Mouse (Mus musculus): ENCODE data around the gene F2. TPM values are rescaled to one million over a fixed set of nuclear protein-coding genes. Genes with fewer than 3 reads are reported as not detected.

The F2 gene
- polyA plus RNA-seq, 1 experiment from 2014 or later, result 1,356 TPM

DNA sequence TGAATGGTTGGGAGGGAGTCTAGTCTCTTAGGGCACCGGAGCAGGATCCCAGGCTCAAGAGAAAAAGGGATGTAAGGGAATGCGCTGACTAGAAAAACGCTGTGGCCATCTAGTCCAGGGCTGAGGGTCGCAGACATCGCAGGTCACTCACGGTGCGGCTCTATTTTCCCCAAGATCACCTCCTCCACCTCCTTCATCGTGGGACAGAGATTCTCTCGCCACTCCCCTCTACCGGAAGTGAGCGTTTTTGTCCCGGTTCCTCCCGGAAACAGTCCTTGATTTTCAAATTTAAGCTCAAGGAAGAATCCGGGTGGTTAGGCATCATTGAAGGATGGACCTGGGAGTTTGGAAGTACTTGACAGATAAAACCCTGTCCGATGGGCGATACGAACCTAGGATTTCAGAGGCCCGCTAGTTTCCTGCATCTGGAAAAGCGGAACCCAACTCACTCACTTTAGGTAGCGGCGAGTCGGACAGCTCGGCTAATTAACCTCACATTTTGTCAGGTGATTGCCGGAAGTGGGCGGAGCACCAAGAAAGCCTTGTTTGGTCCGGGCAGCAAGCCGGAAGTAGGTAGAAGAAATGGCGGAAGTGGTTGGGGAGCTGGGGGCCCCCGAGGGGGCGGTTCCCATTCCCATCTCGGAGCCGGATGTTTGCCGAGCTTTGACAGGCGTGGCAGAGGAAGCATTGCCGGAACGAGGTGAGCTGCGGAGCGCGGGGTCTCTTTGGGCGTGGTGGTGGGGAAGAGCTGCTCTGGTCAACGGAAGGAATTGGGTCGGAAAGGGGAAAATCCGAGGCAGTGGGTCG is 13.5 kb upstream of the F2 start, which contains the start of the genes Zfp408 and Arhgap1:
Gene Zfp408, minus strand, starts transcription at position 239 of the 807 bp plus-strand sequence.
Gene Arhgap1, plus strand, starts transcription at position 308 of the 807 bp plus-strand sequence.
- Histone ChIP-seq H3K4me3 (ENCODE audit: low read depth, low read length) (peak within 1 kb of the TSS; percentile 78), H3K36me3 (replicated peaks; ENCODE audit: insufficient read depth, low read length) (peaks cover 47% of the 10 kb centered on the region), H3K4me2 (ENCODE audit: low read depth, low read length) (peak within 1 kb of the TSS; percentile 99), H3K27ac (ENCODE audit: low read depth) (peak within 1 kb of the TSS; percentile 97), H3K4me1 (ENCODE audit: insufficient read depth) (peaks cover 30% of the 10 kb centered on the region), H3K27me3 (ENCODE audit: insufficient read depth, low read length) (no peaks in the 10 kb centered on the region), H3K9me3 (ENCODE audit: low read length) (no peaks in the 10 kb centered on the region), H3K9ac (replicated peaks) (peak within 1 kb of the TSS; percentile 91)
- TF ChIP-seq EP300 (IDR thresholded peaks at IDR 0.05; ENCODE audit: low read depth) (peak; percentile 84), CTCF (IDR thresholded peaks at IDR 0.05; ENCODE audit: low read depth) (no peak)
- WGBS (ENCODE audit: insufficient replicate concordance), result under 1% methylated on average over 44 of the region's 44 CpGs
- ATAC-seq (peak; percentile 95), DNase-seq (peak; percentile 98)

DNA sequence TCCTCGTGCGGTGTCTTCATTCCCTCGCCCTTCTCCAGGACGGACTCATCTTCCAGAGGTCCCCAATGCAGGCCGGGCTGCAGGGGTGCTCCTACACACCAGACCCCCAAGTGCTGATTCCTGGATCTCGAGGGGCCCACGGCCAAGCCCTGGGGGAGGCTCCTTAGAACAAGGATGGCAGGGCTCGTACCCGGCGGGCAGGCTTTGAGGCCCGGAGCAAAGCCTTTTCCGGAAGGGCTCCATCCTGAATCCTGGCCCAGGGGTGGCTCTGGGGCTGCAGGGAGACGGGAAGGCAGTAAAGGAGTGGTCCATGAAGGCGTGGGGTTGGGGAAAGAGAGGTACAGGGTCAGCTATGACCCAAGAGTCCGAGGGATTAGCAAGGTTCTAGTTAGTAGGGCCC is 12.9 kb upstream of the F2 start:
- TF ChIP-seq CTCF (IDR thresholded peaks at IDR 0.05; ENCODE audit: low read depth) (no peak), EP300 (IDR thresholded peaks at IDR 0.05; ENCODE audit: low read depth) (no peak)
- H3K9ac ChIP-seq (replicated peaks), result peak overlapping the region; percentile 91
- H3K4me3 ChIP-seq (ENCODE audit: low read depth, low read length), result peak overlapping the region; percentile 78
- peak overlapping the region; percentile 99 for H3K4me2 ChIP-seq (ENCODE audit: low read depth, low read length)
- ATAC-seq (no peak), DNase-seq (no peak)
- no peaks in the 10 kb centered on the region for H3K9me3 ChIP-seq (ENCODE audit: low read length)
- peaks cover 47% of the 10 kb centered on the region for H3K36me3 ChIP-seq (replicated peaks; ENCODE audit: insufficient read depth, low read length)
- WGBS (ENCODE audit: insufficient replicate concordance), result under 1% methylated on average over 15 of the region's 15 CpGs
- peaks cover 30% of the 10 kb centered on the region for H3K4me1 ChIP-seq (ENCODE audit: insufficient read depth)
- peak overlapping the region; percentile 97 for H3K27ac ChIP-seq (ENCODE audit: low read depth)
- H3K27me3 ChIP-seq (ENCODE audit: insufficient read depth, low read length), result no peaks in the 10 kb centered on the region

DNA sequence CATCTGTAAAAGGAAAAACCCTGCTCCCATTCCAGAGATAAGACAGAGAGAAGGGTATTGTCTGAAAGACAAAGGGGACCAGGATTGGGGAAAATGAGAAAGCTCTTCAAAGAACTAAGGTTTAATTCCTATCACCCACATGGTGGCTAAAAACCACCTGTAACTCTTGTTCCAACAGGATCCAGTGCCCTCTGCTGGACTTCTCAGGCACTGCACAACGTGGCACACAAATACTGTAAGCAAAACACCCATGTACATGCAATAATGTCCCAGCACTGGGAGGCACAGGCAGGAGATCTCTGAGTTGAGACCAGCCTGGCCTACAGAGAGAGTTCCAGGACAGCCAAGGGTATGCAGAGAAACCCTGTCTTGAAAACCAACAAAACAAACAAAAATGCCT is 10.5 kb upstream of the F2 start:
- no peak overlapping the region for H3K4me3 ChIP-seq (ENCODE audit: low read depth, low read length)
- ATAC-seq (no peak), DNase-seq (peak; percentile 74)
- peaks cover 42% of the 10 kb centered on the region for H3K36me3 ChIP-seq (replicated peaks; ENCODE audit: insufficient read depth, low read length)
- no peak overlapping the region for H3K27ac ChIP-seq (ENCODE audit: low read depth)
- no peak overlapping the region for H3K9ac ChIP-seq (replicated peaks)
- no peaks in the 10 kb centered on the region for H3K9me3 ChIP-seq (ENCODE audit: low read length)
- H3K4me1 ChIP-seq (ENCODE audit: insufficient read depth), result peaks cover 27% of the 10 kb centered on the region
- TF ChIP-seq CTCF (IDR thresholded peaks at IDR 0.05; ENCODE audit: low read depth), result peak; percentile 80
- no peak for TF ChIP-seq EP300 (IDR thresholded peaks at IDR 0.05; ENCODE audit: low read depth)
- H3K4me2 ChIP-seq (ENCODE audit: low read depth, low read length), result no peak overlapping the region
- WGBS (ENCODE audit: insufficient replicate concordance), result 9% methylated on average over 1 of the region's 1 CpGs
- H3K27me3 ChIP-seq (ENCODE audit: insufficient read depth, low read length), result no peaks in the 10 kb centered on the region

DNA sequence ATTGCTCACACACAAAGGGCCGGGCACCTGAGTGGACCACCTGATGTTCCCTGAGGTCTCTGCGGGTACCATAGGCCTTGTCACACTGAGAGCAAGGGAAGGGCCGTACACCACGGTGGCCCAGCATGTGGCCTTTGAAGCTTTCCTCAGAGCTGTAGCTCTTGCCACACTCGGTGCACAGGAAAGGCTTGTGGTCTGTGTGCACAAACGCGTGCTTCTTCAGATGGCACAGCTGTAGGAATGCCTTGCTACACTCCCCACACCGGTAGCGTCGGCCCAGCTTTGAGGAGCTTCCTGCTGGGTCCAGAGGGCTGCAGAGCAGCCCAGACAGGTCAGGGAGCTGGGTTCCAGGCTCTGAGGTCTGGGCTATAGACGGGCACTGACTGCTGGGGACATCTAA is 9.6 kb upstream of the F2 start:
- Histone ChIP-seq H3K36me3 (replicated peaks; ENCODE audit: insufficient read depth, low read length) (peaks cover 42% of the 10 kb centered on the region), H3K4me2 (ENCODE audit: low read depth, low read length) (no peak overlapping the region), H3K4me3 (ENCODE audit: low read depth, low read length) (no peak overlapping the region), H3K9me3 (ENCODE audit: low read length) (no peaks in the 10 kb centered on the region), H3K4me1 (ENCODE audit: insufficient read depth) (peaks cover 20% of the 10 kb centered on the region), H3K27ac (ENCODE audit: low read depth) (no peak overlapping the region; the same call in 1 of the 2 replicates), H3K9ac (replicated peaks) (no peak overlapping the region), H3K27me3 (ENCODE audit: insufficient read depth, low read length) (no peaks in the 10 kb centered on the region)
- no peak for ATAC-seq
- WGBS (ENCODE audit: insufficient replicate concordance), result 73% methylated on average over 11 of the region's 11 CpGs
- no peak for DNase-seq
- TF ChIP-seq EP300 (IDR thresholded peaks at IDR 0.05; ENCODE audit: low read depth), result no peak
- TF ChIP-seq CTCF (IDR thresholded peaks at IDR 0.05; ENCODE audit: low read depth), result no peak

DNA sequence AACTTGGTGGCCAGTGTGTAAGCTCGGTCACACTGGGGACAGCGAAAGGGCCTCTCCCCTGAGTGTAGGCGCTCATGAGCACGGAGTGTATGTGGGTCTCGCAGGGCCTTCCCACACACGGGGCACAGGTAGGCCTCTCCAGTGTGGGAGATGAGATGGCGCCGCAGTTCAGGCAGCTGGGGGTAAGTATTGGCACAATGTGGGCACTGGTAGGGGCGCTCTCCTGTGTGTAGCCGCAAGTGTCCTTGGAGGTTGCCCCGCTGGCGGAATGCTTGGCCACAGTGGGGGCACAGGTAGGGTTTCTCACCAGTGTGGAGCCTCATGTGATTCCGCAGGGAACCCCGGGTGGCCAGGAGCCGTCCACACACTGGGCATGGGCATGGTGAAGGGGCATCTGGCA is 9.1 kb upstream of the F2 start:
- no peaks in the 10 kb centered on the region for H3K27me3 ChIP-seq (ENCODE audit: insufficient read depth, low read length)
- no peaks in the 10 kb centered on the region for H3K9me3 ChIP-seq (ENCODE audit: low read length)
- H3K4me3 ChIP-seq (ENCODE audit: low read depth, low read length), result no peak overlapping the region
- ATAC-seq (no peak), DNase-seq (no peak)
- no peak overlapping the region for H3K9ac ChIP-seq (replicated peaks)
- H3K36me3 ChIP-seq (replicated peaks; ENCODE audit: insufficient read depth, low read length), result peaks cover 42% of the 10 kb centered on the region
- H3K4me1 ChIP-seq (ENCODE audit: insufficient read depth), result peaks cover 20% of the 10 kb centered on the region
- H3K4me2 ChIP-seq (ENCODE audit: low read depth, low read length), result no peak overlapping the region
- no peak overlapping the region for H3K27ac ChIP-seq (ENCODE audit: low read depth)
- WGBS (ENCODE audit: insufficient replicate concordance), result 94% methylated on average over 13 of the region's 15 CpGs
- TF ChIP-seq CTCF (IDR thresholded peaks at IDR 0.05; ENCODE audit: low read depth), result no peak
- no peak for TF ChIP-seq EP300 (IDR thresholded peaks at IDR 0.05; ENCODE audit: low read depth)

DNA sequence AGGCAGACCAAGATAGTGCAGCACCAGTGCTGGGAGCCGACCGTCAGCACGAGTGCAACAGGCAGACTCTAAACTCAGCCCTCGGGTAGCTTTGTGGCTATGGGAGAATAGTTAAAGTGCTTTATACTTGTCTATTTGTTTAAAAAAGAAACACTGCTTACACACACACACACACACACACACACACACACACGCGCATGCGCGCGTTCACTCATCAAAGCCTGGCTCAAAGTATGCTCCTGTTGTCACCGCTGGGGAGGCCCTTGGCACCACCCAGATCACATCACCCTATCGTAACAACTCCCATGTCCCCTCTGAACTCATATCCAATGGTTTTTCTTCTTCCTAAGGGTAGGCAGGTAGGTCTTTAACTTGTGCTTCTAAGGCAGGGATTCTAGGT is 7.8 kb upstream of the F2 start:
- TF ChIP-seq CTCF (IDR thresholded peaks at IDR 0.05; ENCODE audit: low read depth) (no peak), EP300 (IDR thresholded peaks at IDR 0.05; ENCODE audit: low read depth) (no peak)
- Histone ChIP-seq H3K4me2 (ENCODE audit: low read depth, low read length) (no peak overlapping the region), H3K27me3 (ENCODE audit: insufficient read depth, low read length) (no peaks in the 10 kb centered on the region), H3K27ac (ENCODE audit: low read depth) (no peak overlapping the region), H3K4me3 (ENCODE audit: low read depth, low read length) (no peak overlapping the region), H3K9me3 (ENCODE audit: low read length) (no peaks in the 10 kb centered on the region), H3K9ac (replicated peaks) (no peak overlapping the region), H3K4me1 (ENCODE audit: insufficient read depth) (peaks cover 20% of the 10 kb centered on the region), H3K36me3 (replicated peaks; ENCODE audit: insufficient read depth, low read length) (peaks cover 42% of the 10 kb centered on the region)
- ATAC-seq, result no peak
- WGBS (ENCODE audit: insufficient replicate concordance), result 90% methylated on average over 11 of the region's 11 CpGs
- DNase-seq, result no peak
